Mouse (Mus musculus) hindbrain, embryonic 10.5 days (tissue): ENCODE data around the gene Mtmr11. TPM values are rescaled to one million over a fixed set of nuclear protein-coding genes. Genes with fewer than 3 reads are reported as not detected.
A peak's percentile ranks its signal among the peaks of the same experiment; 100 is the strongest.

Experiments
- DNase-seq: peaks from one replicate; pipeline ENCODE4 v3.0.0-alpha.2; 2017; ENCODE audit warnings: low spot score
- H3K27ac ChIP-seq: fragments of 300-500 bp; sonication (generic); 2 replicates; pipeline ENCODE4 v1.5.1; 2016; ENCODE audit warnings: mild to moderate bottlenecking, moderate library complexity
- H3K27me3 ChIP-seq: fragments of 300-500 bp; sonication (generic); 2 replicates; pipeline ENCODE4 v1.6.1; 2016; ENCODE audit warnings: mild to moderate bottlenecking; ENCODE audit not compliant: poor library complexity, insufficient read depth, severe bottlenecking
- H3K36me3 ChIP-seq: fragments of 300-500 bp; sonication (generic); 2 replicates; pipeline ENCODE4 v1.6.1; 2016; ENCODE audit warnings: mild to moderate bottlenecking, moderate library complexity
- H3K4me1 ChIP-seq: fragments of 300-500 bp; sonication (generic); replicated peaks from 2 replicates; pipeline ENCODE4 v1.6.1; 2016; ENCODE audit warnings: mild to moderate bottlenecking
- H3K4me3 ChIP-seq: fragments of 300-500 bp; sonication (generic); 2 replicates; pipeline ENCODE4 v1.5.1; 2016; ENCODE audit warnings: mild to moderate bottlenecking, moderate library complexity
- H3K9me3 ChIP-seq: fragments of 300-500 bp; sonication (generic); 2 replicates; pipeline ENCODE4 v1.6.1; 2016; ENCODE audit warnings: mild to moderate bottlenecking, moderate library complexity
- WGBS: fragments of 180-500 bp; shearing (Covaris S2); methylation state at CpG from one replicate; pipeline ENCODE4 v1.1.7; 2016; 5-methylcytosine and 5-hydroxymethylcytosine counted together
- polyA plus RNA-seq: library from polyadenylated mRNA; unstranded; fragments of >200 nt; fragmentation: Nextera tagmentation; extraction: Ambion mirVana; gene quantifications from 2 replicates; pipeline ENCODE4 v1.2.1, GENCODE M21; 2016

The Mtmr11 gene
- polyA plus RNA-seq = 10.4 and 11.4 TPM in 2 replicates

DNA sequence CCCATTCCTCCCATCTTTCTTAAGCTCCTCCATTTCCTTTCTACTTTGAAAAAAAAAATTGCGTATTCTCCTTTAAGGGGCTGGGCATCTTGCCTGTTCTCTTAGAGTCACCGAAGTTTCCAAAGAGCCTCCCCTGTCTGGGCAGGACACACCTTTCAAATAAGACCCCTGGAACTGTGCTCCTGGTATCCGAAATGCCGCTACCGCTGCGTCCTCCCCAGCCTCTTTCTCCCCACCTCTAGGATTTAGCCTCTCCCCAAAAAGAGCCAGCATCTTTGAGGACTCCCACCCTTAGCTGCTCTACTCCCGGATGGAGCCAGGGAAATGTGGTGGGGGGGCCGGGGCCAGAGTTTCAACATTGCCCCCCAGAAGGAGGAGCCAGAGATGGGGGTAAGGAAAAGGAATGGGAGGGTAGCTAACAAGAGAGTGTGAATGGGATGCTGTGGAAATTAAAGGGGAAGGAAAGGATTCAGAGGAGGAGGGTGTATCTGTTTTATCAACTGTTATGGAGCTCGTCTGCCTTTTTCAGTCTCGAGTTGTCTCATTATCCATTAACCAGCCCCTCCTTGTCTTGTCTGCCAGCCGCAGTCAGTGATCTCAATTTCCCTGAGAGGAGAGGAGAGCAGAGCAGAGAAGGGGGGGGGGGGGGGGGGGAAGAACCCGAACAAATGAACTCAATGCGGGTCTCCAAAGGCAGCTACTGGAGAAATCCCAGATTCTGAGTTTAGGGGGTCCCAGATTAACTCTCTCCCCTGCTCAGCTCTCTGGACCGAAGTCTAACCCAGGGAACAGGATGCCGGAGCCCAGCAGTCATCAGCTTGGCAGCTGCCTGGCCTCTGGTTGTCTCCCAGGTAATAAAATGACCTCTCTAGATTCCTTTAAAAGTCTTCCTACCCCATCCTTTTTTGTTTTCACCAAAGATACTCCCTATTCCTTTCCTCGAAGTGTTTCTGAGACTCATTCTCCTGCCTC is at the start of gene Mtmr11:
Gene Mtmr11, plus strand, starts transcription at position 136 of the 972 bp plus-strand sequence.
- 8% methylated on average over 16 of the region's 16 CpGs for WGBS
- H3K36me3 ChIP-seq = no peaks in the 10 kb centered on the region
- H3K4me1 ChIP-seq = peaks cover 29% of the 10 kb centered on the region
- H3K9me3 ChIP-seq = no peaks in the 10 kb centered on the region
- DNase-seq = no peak
- peak within 1 kb of the TSS; percentile 81 for H3K27ac ChIP-seq
- no peaks in the 10 kb centered on the region for H3K27me3 ChIP-seq
- peak within 1 kb of the TSS; percentile 54 for H3K4me3 ChIP-seq

DNA sequence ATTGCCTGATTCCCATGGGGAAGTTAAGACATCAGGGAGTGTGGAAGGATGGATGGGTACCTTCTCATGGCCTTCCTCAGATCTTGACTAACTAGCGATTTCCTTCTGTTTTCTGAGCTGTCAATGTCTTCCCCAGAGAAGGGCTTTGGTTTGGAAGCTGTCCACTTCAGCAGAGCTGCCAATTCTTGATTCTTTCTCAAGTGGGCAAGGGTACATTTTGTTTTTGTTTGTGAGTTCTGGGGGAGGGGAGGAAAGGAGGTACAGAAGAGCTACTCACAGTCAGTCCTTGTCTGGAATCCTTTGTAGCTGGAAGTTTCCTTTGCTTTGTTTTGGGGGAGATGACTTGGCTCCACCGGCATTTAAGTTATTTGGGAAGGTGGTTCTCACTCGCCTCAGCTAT is 48.6 kb upstream of the Mtmr11 start:
- WGBS = 57% methylated on average over 3 of the region's 3 CpGs
- H3K27ac ChIP-seq = no peak overlapping the region
- no peaks in the 10 kb centered on the region for H3K9me3 ChIP-seq
- no peak for DNase-seq
- no peak overlapping the region for H3K4me3 ChIP-seq
- no peaks in the 10 kb centered on the region for H3K27me3 ChIP-seq
- H3K36me3 ChIP-seq = 0 out of 2 replicates have a peak, but pooled peaks cover 4% of the 10 kb centered on the region
- no peaks in the 10 kb centered on the region for H3K4me1 ChIP-seq

DNA sequence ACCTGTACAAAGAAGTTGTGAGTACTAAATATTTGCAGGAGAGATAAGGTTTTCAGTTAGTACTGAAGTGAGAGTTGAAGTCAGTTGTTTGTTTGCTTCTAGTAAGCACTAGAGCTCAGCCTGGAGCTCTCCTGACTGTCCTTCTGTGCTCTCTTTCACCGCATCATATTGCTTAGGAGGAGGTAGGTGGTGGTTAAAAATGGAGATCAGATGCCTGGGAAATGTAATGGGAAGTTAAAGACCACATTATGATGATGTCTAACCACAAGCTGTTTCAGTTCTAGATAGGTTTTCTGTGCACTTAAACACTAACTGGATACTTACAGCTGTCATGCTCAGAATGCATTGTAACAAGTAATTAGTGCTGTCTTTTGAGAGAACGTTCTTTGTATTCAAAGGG is 43.7 kb upstream of the Mtmr11 start:
- Histone ChIP-seq H3K36me3 (no peaks in the 10 kb centered on the region), H3K27me3 (no peaks in the 10 kb centered on the region), H3K4me1 (no peaks in the 10 kb centered on the region), H3K4me3 (no peak overlapping the region), H3K9me3 (no peaks in the 10 kb centered on the region), H3K27ac (no peak overlapping the region)
- WGBS = 82% methylated on average over 2 of the region's 2 CpGs
- DNase-seq = no peak

DNA sequence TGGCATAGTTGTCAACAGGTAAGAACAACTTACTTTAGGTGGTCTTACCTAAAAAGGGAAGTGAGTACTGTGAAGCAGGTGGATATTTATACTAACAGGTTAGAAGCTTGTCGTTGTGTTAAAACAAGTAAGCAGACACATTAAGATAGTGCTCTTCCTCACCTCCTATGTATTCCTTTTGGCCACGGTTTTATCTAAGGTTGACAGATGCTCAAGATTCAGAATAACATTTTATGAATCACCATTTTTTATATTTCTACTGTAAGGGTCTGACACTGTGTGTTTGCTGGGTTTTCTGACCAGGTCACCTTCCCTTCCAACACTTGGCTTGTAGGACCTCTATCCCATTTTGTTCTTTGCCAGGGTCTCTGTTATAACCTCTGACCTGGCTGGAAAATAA is 43.1 kb upstream of the Mtmr11 start:
- Histone ChIP-seq H3K9me3 (no peaks in the 10 kb centered on the region), H3K36me3 (no peaks in the 10 kb centered on the region), H3K4me3 (no peak overlapping the region), H3K27me3 (no peaks in the 10 kb centered on the region), H3K4me1 (no peaks in the 10 kb centered on the region), H3K27ac (no peak overlapping the region)
- no peak for DNase-seq
- 89% methylated on average over 2 of the region's 2 CpGs for WGBS

DNA sequence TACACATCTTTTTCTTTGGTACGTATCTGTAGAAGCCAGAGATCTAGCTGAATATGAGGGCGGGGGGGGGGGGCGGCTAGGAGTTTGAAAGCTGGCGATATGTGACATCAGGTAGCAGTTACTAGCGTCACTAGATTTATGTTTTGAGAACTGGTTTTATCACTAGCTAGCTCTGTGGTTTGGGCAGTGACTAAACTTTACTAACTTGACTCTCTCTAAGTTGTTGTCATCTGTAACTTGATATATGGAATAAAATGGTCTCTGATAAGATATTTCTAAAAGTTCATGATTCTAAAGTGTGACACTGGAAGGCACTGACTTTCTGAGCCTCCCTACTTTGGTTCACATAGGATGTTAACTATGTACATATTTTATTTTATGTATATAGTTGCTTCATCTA is 37.6 kb upstream of the Mtmr11 start:
- no peaks in the 10 kb centered on the region for H3K9me3 ChIP-seq
- no peaks in the 10 kb centered on the region for H3K27me3 ChIP-seq
- H3K36me3 ChIP-seq = no peaks in the 10 kb centered on the region
- DNase-seq = no peak
- H3K4me3 ChIP-seq = no peak overlapping the region
- H3K4me1 ChIP-seq = no peaks in the 10 kb centered on the region
- no peak overlapping the region for H3K27ac ChIP-seq
- WGBS = 90% methylated on average over 5 of the region's 5 CpGs

DNA sequence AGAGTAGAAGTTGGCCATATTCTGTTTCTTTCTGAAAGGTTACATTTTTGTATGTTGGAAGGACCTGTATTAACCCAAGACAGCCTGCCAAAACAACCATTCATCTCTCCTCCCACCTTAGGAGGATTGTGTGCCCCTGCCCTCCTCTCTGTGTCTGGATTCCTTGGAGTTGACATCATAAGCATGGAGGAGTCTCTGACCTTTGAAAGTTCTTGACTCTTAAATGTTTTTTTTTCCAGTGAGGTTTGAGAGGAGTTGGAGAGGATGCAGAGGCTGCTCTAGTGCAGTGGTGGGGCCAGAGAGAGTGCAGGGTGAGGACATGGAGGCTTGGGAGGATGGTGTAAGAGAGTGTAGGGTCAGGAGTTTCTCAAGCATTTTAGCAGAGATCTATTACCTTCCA is 33.7 kb upstream of the Mtmr11 start:
- H3K36me3 ChIP-seq = no peaks in the 10 kb centered on the region
- DNase-seq = no peak
- H3K4me3 ChIP-seq = no peak overlapping the region
- no peak overlapping the region for H3K27ac ChIP-seq
- H3K4me1 ChIP-seq = no peaks in the 10 kb centered on the region
- H3K9me3 ChIP-seq = no peaks in the 10 kb centered on the region
- H3K27me3 ChIP-seq = no peaks in the 10 kb centered on the region

DNA sequence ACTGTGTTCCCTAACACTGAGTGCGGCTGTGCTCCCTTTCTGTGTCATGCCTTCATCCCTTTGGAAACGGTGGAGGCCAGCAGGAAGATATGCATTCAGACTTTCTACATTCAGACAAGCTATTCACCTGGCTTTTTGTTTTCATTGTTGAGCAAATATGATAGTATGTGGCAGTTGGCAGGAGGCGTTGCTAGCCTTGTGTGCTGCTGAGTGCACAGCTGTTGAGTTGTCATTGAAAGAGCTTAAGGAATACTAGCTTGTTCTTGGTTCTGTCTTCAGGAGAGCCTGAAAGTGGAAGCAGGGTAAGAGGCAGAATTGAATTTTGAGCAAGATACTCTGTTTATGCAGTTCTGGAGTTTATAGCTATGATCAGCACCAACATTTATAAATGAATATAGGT is 29.3 kb upstream of the Mtmr11 start:
- no peaks in the 10 kb centered on the region for H3K4me1 ChIP-seq
- 84% methylated on average over 3 of the region's 3 CpGs for WGBS
- peaks cover 8% of the 10 kb centered on the region for H3K36me3 ChIP-seq
- no peak overlapping the region for H3K4me3 ChIP-seq
- DNase-seq = no peak
- H3K9me3 ChIP-seq = no peaks in the 10 kb centered on the region
- H3K27ac ChIP-seq = no peak overlapping the region
- no peaks in the 10 kb centered on the region for H3K27me3 ChIP-seq

DNA sequence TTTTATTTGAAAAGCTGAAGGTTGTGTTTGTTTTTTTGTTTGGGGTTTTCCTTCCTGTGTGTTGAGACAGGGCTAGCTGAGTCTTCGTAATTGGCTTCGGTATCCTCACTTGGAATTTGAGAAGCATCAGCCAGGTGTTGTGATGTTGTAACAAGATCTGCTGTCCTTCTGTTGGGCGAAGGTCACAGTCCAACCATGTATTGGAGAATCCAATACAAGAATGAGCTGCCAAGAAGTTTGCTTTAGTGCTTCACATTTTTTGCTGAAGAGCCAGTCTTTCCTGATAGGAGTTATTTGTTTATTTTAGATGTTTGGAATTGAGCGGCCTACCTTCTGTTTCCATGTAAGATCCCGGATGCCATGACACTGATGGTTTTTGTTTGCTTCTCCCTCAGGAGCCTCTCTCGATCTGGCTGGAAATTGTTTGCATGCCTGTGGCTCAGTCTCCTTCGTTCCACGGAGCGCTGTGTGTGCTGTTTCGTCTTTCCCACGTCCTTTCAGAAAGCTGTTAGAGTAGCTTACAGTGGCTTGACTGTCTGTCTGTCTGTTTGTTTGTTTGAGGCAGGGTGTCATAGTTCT is 28.4 kb upstream of the Mtmr11 start:
- H3K36me3 ChIP-seq = peaks cover 17% of the 10 kb centered on the region
- no peak overlapping the region for H3K27ac ChIP-seq
- DNase-seq = no peak
- WGBS = 63% methylated on average over 11 of the region's 11 CpGs
- H3K9me3 ChIP-seq = no peaks in the 10 kb centered on the region
- H3K4me3 ChIP-seq = no peak overlapping the region
- no peaks in the 10 kb centered on the region for H3K27me3 ChIP-seq
- no peaks in the 10 kb centered on the region for H3K4me1 ChIP-seq

DNA sequence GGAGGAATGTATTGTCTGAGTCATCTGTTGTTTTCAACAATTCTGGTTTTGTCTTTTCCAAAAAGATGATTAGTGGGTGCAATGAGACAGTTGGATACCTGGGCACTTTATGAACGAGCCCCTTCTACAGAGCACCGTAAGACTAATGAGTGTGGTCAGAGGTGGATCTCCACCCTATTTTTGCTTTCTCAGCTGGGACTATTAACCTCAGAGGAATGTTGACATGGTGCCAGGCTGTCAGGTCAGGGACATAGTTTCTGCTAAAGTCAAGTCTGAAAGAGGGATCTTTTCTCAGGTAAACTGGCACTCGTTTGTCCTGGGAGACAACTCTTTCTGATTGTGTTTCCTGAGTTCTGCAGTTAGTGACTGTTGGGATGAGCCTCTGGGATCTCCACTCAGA is 26.8 kb upstream of the Mtmr11 start:
- H3K9me3 ChIP-seq = no peaks in the 10 kb centered on the region
- WGBS = 79% methylated on average over 3 of the region's 3 CpGs

DNA sequence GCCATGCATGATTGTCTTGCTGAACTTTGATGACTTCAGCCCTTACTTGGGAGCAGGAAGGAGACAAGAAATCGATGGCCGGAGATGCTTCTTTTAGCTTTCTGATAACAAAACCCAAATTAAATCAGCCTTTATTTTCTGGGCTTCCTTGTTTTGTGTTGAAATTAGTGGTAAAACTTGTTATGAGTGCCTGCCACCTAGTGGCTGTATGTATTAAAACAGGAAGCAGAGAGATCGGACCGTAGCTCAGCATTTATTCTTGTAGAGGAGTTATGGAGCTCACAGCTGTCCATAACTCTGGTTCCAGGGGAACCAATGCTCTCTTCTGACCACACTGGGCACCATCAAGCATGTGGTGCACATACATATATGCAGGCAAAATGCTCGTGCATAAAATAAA is 13.9 kb upstream of the Mtmr11 start:
- 31% methylated on average over 5 of the region's 5 CpGs for WGBS
- Histone ChIP-seq H3K36me3 (peaks cover 56% of the 10 kb centered on the region), H3K27me3 (no peaks in the 10 kb centered on the region), H3K4me1 (no peaks in the 10 kb centered on the region), H3K9me3 (no peaks in the 10 kb centered on the region), H3K4me3 (no peak overlapping the region), H3K27ac (no peak overlapping the region)
- no peak for DNase-seq

More for the DNA sequence above, 26.8 kb upstream of the Mtmr11 start:
- Histone ChIP-seq H3K4me3 (no peak overlapping the region), H3K27ac (no peak overlapping the region), H3K27me3 (no peaks in the 10 kb centered on the region), H3K36me3 (peaks cover 26% of the 10 kb centered on the region), H3K4me1 (0 out of 2 replicates have a peak, but pooled peaks cover 3% of the 10 kb centered on the region)
- no peak for DNase-seq

DNA sequence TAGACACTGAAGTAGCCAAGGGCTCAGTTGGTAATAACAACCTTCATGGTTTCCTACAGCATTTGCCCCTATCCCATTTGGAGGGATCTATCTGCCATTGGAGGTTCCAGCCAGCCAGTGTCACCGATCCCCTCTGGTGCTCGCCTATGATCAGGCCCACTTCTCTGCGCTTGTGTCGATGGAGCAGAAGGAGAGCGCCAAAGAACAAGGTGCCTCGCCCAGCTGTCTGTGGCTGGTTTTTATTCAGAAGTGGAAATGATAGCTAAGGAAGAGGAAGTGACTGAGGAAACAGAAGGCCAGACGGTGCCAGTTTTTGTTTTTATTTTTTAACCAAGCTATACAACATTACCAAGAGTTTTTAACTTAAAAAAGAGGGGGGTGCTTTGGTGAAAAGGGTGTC is 10.0 kb upstream of the Mtmr11 start:
- Histone ChIP-seq H3K36me3 (peaks cover 59% of the 10 kb centered on the region), H3K27me3 (no peaks in the 10 kb centered on the region), H3K9me3 (no peaks in the 10 kb centered on the region), H3K27ac (no peak overlapping the region), H3K4me3 (no peak overlapping the region), H3K4me1 (no peaks in the 10 kb centered on the region)
- 91% methylated on average over 7 of the region's 7 CpGs for WGBS
- no peak for DNase-seq

DNA sequence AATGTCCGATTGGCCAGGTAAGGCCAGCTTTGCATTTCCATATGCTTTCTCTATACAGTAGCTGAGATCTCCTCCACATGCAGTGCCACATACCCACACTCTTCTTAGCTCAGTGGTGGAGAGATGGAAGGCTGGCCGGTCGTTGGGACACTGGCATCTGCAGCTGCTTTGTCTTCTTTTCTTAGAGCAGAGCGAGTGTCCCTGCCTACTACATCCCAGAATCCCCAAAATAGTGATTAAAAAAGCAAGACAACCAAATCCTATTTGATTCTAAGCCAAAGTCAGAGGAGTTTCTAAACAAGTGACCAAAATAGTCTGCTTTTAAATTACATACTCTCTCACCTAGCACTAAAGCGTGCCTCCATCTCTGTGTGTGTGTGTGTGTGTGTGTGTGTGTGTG is 9.2 kb upstream of the Mtmr11 start:
- no peak overlapping the region for H3K4me3 ChIP-seq
- H3K27ac ChIP-seq = no peak overlapping the region
- WGBS = 91% methylated on average over 5 of the region's 5 CpGs
- no peaks in the 10 kb centered on the region for H3K27me3 ChIP-seq
- DNase-seq = no peak
- no peaks in the 10 kb centered on the region for H3K4me1 ChIP-seq
- H3K9me3 ChIP-seq = no peaks in the 10 kb centered on the region
- peaks cover 58% of the 10 kb centered on the region for H3K36me3 ChIP-seq

DNA sequence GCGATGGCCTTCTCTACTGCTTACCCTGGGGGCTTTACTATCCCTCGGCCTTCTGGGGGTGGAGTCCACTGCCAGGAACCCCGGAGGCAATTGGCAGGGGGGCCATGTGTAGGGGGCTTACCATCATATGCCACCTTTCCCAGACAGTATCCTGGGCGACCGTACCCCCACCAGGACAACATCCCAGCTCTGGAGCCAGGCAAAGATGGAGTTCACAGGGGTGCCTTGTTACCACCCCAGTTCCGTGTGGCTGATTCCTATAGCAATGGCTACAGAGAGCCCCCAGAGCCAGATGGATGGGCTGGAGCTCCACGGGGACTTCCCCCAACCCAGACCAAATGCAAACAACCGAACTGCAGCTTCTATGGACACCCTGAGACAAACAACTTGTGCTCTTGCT is 6.3 kb upstream of the Mtmr11 start:
- Histone ChIP-seq H3K27me3 (no peaks in the 10 kb centered on the region), H3K27ac (no peak overlapping the region), H3K4me3 (no peak overlapping the region), H3K9me3 (no peaks in the 10 kb centered on the region), H3K4me1 (peaks cover 8% of the 10 kb centered on the region), H3K36me3 (peaks cover 57% of the 10 kb centered on the region)
- DNase-seq = no peak
- WGBS = 84% methylated on average over 8 of the region's 8 CpGs
